In the genomic region with DNA sequence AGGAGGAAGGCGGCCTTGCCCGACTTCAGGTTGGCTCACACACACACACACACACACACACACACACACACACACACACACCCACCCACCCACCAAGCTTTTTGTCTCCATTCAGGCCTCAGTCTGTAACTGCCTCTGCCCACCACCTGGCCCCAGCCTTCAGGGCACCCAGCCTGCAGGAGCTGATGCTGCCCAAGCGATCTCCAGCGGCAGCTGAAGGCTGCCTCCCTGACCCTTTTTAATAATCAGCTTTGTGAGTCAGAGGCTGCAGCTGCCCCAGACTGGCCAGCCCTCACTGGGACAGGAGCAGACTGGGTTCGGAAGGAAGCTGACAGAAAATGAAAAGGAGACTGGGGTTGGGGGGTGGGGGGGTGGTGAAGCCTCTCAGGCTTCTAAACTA, we compare ENCODE assay signal across 10 mouse cellular contexts. TPM values are rescaled to one million over a fixed set of nuclear protein-coding genes. Genes with fewer than 3 reads are reported as not detected.
A peak's percentile ranks its signal among the peaks of the same experiment; 100 is the strongest.
DNase-seq lines count a peak whose midpoint lies in the region; ATAC-seq and TF ChIP-seq lines count a peak whose summit lies in the region.
"Had no signal": no experiment of that assay in that cellular context is flagged by ENCODE, and none has a peak within 500 bp of the region (broad histone marks: within the 10 kb centered on the region; RNA-seq: fewer than 3 reads in every experiment).

No protein-coding gene starts in this region.

- H3K4me3 ChIP-seq in heart, embryonic 14.5 days (ENCODE audit: control insufficient read depth in 1 of 2, insufficient read depth in 1 of 2, low read depth in 1 of 2, low read length in 2 of 2) = no peak overlapping the region
- no peak overlapping the region for H3K4me3 ChIP-seq in embryonic fibroblast, embryonic 13.5 days (ENCODE audit: insufficient read depth, low read length)
- no peak overlapping the region for H3K4me3 ChIP-seq in midbrain, embryonic 14.5 days (replicated peaks; ENCODE audit: low read depth, low read length)

- no peak overlapping the region for H3K9ac ChIP-seq in heart, embryonic 14.5 days (ENCODE audit: low read length)
- H3K9ac ChIP-seq in midbrain, embryonic 14.5 days (replicated peaks; ENCODE audit: low read length) = peak overlapping the region; percentile 9; the same call in 1 of the 2 replicates

- H3K4me2 ChIP-seq in heart, embryonic 14.5 days (ENCODE audit: low read length) = peak overlapping the region; percentile 24
- peak overlapping the region; percentile 82 for H3K4me2 ChIP-seq in midbrain, embryonic 14.5 days (ENCODE audit: low read length)

- WGBS in heart, embryonic 14.5 days = 64% methylated on average over 5 of the region's 5 CpGs
- WGBS in midbrain, embryonic 14.5 days = 21% methylated on average over 5 of the region's 5 CpGs

- no peak for ATAC-seq in heart, embryonic 14.5 days (ENCODE audit: insufficient number of reproducible peaks, insufficient read depth, low FRiP score, low read depth)
- ATAC-seq in midbrain, embryonic 14.5 days (ENCODE audit: low FRiP score, low TSS enrichment) = no peak
- ATAC-seq: Patski had no signal

- no peaks in the 10 kb centered on the region for H3K9me3 ChIP-seq in heart, embryonic 14.5 days (ENCODE audit: control insufficient read depth, low read length)
- no peaks in the 10 kb centered on the region for H3K9me3 ChIP-seq in midbrain, embryonic 14.5 days (ENCODE audit: control insufficient read depth, low read length)

- TF ChIP-seq POLR2A in embryonic fibroblast, embryonic 13.5 days (IDR thresholded peaks at IDR 0.05; ENCODE audit: low read depth, low read length) = no peak

- TF ChIP-seq CTCF in embryonic fibroblast, embryonic 13.5 days (IDR thresholded peaks at IDR 0.05; ENCODE audit: borderline replicate concordance, insufficient read depth, low read length) = no peak

- DNase-seq in heart, postnatal 10 days = no peak
- DNase-seq in adrenal gland, adult 8-10 months = peak; percentile 53
- DNase-seq in midbrain, embryonic 14.5 days = no peak
- DNase-seq in urinary bladder, adult 18-20 months (ENCODE audit: low spot score in 2 of 2) = no peak
- DNase-seq in spleen, postnatal 14 days (ENCODE audit: low spot score in 2 of 2) = no peak
- no peak for DNase-seq in cerebellum, adult 11 months
- DNase-seq: cerebellum, adult 8-10 months had no signal

- intact Hi-C loops in heart, postnatal 10 days (cut with DNase I) = no loop called here

- peak overlapping the region in 1 of 2 experiments; percentile 19; a peak in 1 of 4 replicates for H3K27ac ChIP-seq in heart, embryonic 14.5 days (replicated peaks in 1 of 2; ENCODE audit: control insufficient read depth in 1 of 2, insufficient read depth in 1 of 2, low read depth in 2 of 2, low read length in 2 of 2)
- peak overlapping the region; percentile 30; the same call in 1 of the 2 replicates for H3K27ac ChIP-seq in embryonic fibroblast, embryonic 13.5 days (ENCODE audit: insufficient read depth, low read length)
- peak overlapping the region; percentile 28; the same call in 1 of the 2 replicates for H3K27ac ChIP-seq in midbrain, embryonic 14.5 days (replicated peaks; ENCODE audit: low read depth, low read length)

- H3K4me1 ChIP-seq in heart, embryonic 14.5 days (ENCODE audit: control insufficient read depth in 2 of 2, insufficient read depth in 2 of 2, low read length in 2 of 2) = peaks cover 37 to 55% of the 10 kb centered on the region in 2 experiments
- H3K4me1 ChIP-seq in embryonic fibroblast, embryonic 13.5 days (ENCODE audit: control insufficient read depth, insufficient read depth, low read length) = peaks cover 23% of the 10 kb centered on the region
- H3K4me1 ChIP-seq in midbrain, embryonic 14.5 days (ENCODE audit: control insufficient read depth, insufficient read depth, low read length) = peaks cover 22% of the 10 kb centered on the region

- peaks cover 3% of the 10 kb centered on the region; the same call in 1 of the 2 replicates for H3K36me3 ChIP-seq in heart, embryonic 14.5 days (ENCODE audit: control insufficient read depth, insufficient read depth, low read length)
- H3K36me3 ChIP-seq in midbrain, embryonic 14.5 days (ENCODE audit: control insufficient read depth, insufficient read depth, low read length) = no peaks in the 10 kb centered on the region

- no peaks in the 10 kb centered on the region for H3K27me3 ChIP-seq in heart, embryonic 14.5 days (ENCODE audit: control insufficient read depth, insufficient read depth, low read length)
- H3K27me3 ChIP-seq in midbrain, embryonic 14.5 days (ENCODE audit: control insufficient read depth, insufficient read depth, low read length) = no peaks in the 10 kb centered on the region
- H3K27me3 ChIP-seq: Patski had no signal

RNA-seq across cellular contexts. Expression of gene Mxra7, which starts 2.6 kb away (rescaled TPM):
- 15.0 and 16.7 TPM in 2 replicates for polyA plus RNA-seq in heart, embryonic 14.5 days (2014; fragmentation: Nextera tagmentation; extraction: Ambion mirVana)
- total RNA-seq in heart, postnatal 10 days (2021) = 10 to 100 TPM; 43.3 to 48.7 TPM
- total RNA-seq in adrenal gland, adult 8-10 months (2022) = 100 to 1,000 TPM in 2 of 4 experiments, 10 to 100 TPM in 2; 43.8 to 117 (median 81.5) TPM
- polyA plus RNA-seq in embryonic fibroblast, embryonic 13.5 days (2011; ENCODE audit: insufficient read length, low read depth, missing spikeins) = 76.8 and 82.4 TPM in 2 replicates
- polyA plus RNA-seq in midbrain, embryonic 14.5 days (2014; fragmentation: Nextera tagmentation; extraction: Ambion mirVana) = 20.7 and 20.9 TPM in 2 replicates

RNA-seq across cellular contexts. Expression of gene Mettl23, which starts 17.8 kb away (rescaled TPM):
- polyA plus RNA-seq in heart, embryonic 14.5 days (2014; fragmentation: Nextera tagmentation; extraction: Ambion mirVana) = 70.9 and 79.2 TPM in 2 replicates
- total RNA-seq in heart, postnatal 10 days (2021) = 10 to 100 TPM; 32.0 to 35.1 TPM
- 10 to 100 TPM; 28.2 to 43.9 (median 32.6) TPM for total RNA-seq in adrenal gland, adult 8-10 months (2022)
- 20.4 and 22.4 TPM in 2 replicates for polyA plus RNA-seq in embryonic fibroblast, embryonic 13.5 days (2011; ENCODE audit: insufficient read length, low read depth, missing spikeins)
- 80.4 and 87.6 TPM in 2 replicates for polyA plus RNA-seq in midbrain, embryonic 14.5 days (2014; fragmentation: Nextera tagmentation; extraction: Ambion mirVana)

RNA-seq across cellular contexts. Expression of gene Jmjd6, which starts 18.0 kb away (rescaled TPM):
- polyA plus RNA-seq in heart, embryonic 14.5 days (2014; fragmentation: Nextera tagmentation; extraction: Ambion mirVana) = 59.0 and 63.7 TPM in 2 replicates
- 10 to 100 TPM; 33.3 to 37.8 TPM for total RNA-seq in heart, postnatal 10 days (2021)
- 10 to 100 TPM; 31.8 to 41.1 (median 33.4) TPM for total RNA-seq in adrenal gland, adult 8-10 months (2022)
- 37.1 and 38.7 TPM in 2 replicates for polyA plus RNA-seq in embryonic fibroblast, embryonic 13.5 days (2011; ENCODE audit: insufficient read length, low read depth, missing spikeins)
- 70.8 and 81.4 TPM in 2 replicates for polyA plus RNA-seq in midbrain, embryonic 14.5 days (2014; fragmentation: Nextera tagmentation; extraction: Ambion mirVana)

RNA-seq across cellular contexts. Expression of gene Mfsd11, which starts 27.0 kb away (rescaled TPM):
- 31.9 and 39.7 TPM in 2 replicates for polyA plus RNA-seq in heart, embryonic 14.5 days (2014; fragmentation: Nextera tagmentation; extraction: Ambion mirVana)
- total RNA-seq in heart, postnatal 10 days (2021) = 10 to 100 TPM; 41.7 to 43.6 TPM
- total RNA-seq in adrenal gland, adult 8-10 months (2022) = 10 to 100 TPM; 45.7 to 69.2 (median 52.9) TPM
- polyA plus RNA-seq in embryonic fibroblast, embryonic 13.5 days (2011; ENCODE audit: insufficient read length, low read depth, missing spikeins) = 30.7 and 36.6 TPM in 2 replicates
- polyA plus RNA-seq in midbrain, embryonic 14.5 days (2014; fragmentation: Nextera tagmentation; extraction: Ambion mirVana) = 51.3 and 52.8 TPM in 2 replicates

RNA-seq across cellular contexts. Expression of gene Srsf2, which starts 27.7 kb away (rescaled TPM):
- polyA plus RNA-seq in heart, embryonic 14.5 days (2014; fragmentation: Nextera tagmentation; extraction: Ambion mirVana) = 566 and 569 TPM in 2 replicates
- 100 to 1,000 TPM; 196 to 197 TPM for total RNA-seq in heart, postnatal 10 days (2021)
- total RNA-seq in adrenal gland, adult 8-10 months (2022) = 100 to 1,000 TPM; 183 to 287 (median 255) TPM
- polyA plus RNA-seq in embryonic fibroblast, embryonic 13.5 days (2011; ENCODE audit: insufficient read length, low read depth, missing spikeins) = 301 and 306 TPM in 2 replicates
- polyA plus RNA-seq in midbrain, embryonic 14.5 days (2014; fragmentation: Nextera tagmentation; extraction: Ambion mirVana) = 650 and 686 TPM in 2 replicates
